Mouse (Mus musculus) urinary bladder, postnatal 4 days (tissue): ENCODE measurements around the gene Gbgt1.
"Not testable (repeated sequence)": the region's sequence is repeated elsewhere in the genome, so short reads cannot be mapped to it uniquely, and the experiment has no call there.

Experiments
- DNase-seq, 2 experiments: peaks; one replicate each; pipeline ENCODE4 v3.0.0; 2021 to 2022; ENCODE audit warnings: low spot score in 2 of 2

Gbgt1 gene

GRCm38 (mm10) chr2:28496671-28497070, at the start of gene Gbgt1:
Gene Gbgt1, plus strand, starts transcription at chr2:28496891.
- DNase-seq = peak in 1 of 2 experiments; percentile 58

- DNase-seq = no peak
Observed at GRCm38 (mm10) chr2:28447315-28447670, 49.4 kb upstream of the Gbgt1 start.

- no peak for DNase-seq
Observed at GRCm38 (mm10) chr2:28451663-28452062, 45.0 kb upstream of the Gbgt1 start.

- DNase-seq = no peak
Observed at GRCm38 (mm10) chr2:28453539-28453938, 43.2 kb upstream of the Gbgt1 start.

- DNase-seq = no peak
Observed at GRCm38 (mm10) chr2:28456616-28457015, 40.1 kb upstream of the Gbgt1 start.

- DNase-seq = no peak
Observed at GRCm38 (mm10) chr2:28463919-28464318, 32.8 kb upstream of the Gbgt1 start.

- DNase-seq = peak in 1 of 2 experiments; percentile 56
Observed at GRCm38 (mm10) chr2:28464919-28465318, 31.8 kb upstream of the Gbgt1 start.

GRCm38 (mm10) chr2:28465836-28466518, 30.7 kb upstream of the Gbgt1 start, which contains the start of gene 1700007K13Rik:
Gene 1700007K13Rik, minus strand, starts transcription at chr2:28466332.
- DNase-seq = peak; percentile 58 to 70

GRCm38 (mm10) chr2:28467860-28468485, 28.7 kb upstream of the Gbgt1 start, which contains the start of gene Mrps2:
Gene Mrps2, plus strand, starts transcription at chr2:28468066.
- DNase-seq = peak; percentile 81 to 85

- DNase-seq = peak in 1 of 2 experiments; percentile 58
Observed at GRCm38 (mm10) chr2:28468486-28469225, 28.0 kb upstream of the Gbgt1 start.

GRCm38 (mm10) chr2:28469461-28469860, 27.2 kb upstream of the Gbgt1 start:
- DNase-seq = peak in 1 of 2 experiments; percentile 44

- no peak for DNase-seq
Observed at GRCm38 (mm10) chr2:28470591-28470990, 26.1 kb upstream of the Gbgt1 start.

- DNase-seq = peak in 1 of 2 experiments; percentile 52
Observed at GRCm38 (mm10) chr2:28472011-28472410, 24.7 kb upstream of the Gbgt1 start.

- DNase-seq = not testable (repeated sequence)
Observed at GRCm38 (mm10) chr2:28477993-28478392, 18.7 kb upstream of the Gbgt1 start.

GRCm38 (mm10) chr2:28479208-28480204, 17.2 kb upstream of the Gbgt1 start:
- DNase-seq = peak in 1 of 2 experiments; percentile 57

- no peak for DNase-seq
Observed at GRCm38 (mm10) chr2:28483861-28484260, 12.8 kb upstream of the Gbgt1 start.

- DNase-seq = peak in 1 of 2 experiments; percentile 47
Observed at GRCm38 (mm10) chr2:28494521-28494920, 2.2 kb upstream of the Gbgt1 start.

- peak in 1 of 2 experiments; percentile 58 for DNase-seq
Observed at GRCm38 (mm10) chr2:28495207-28495756, 1.4 kb upstream of the Gbgt1 start.

GRCm38 (mm10) chr2:28495801-28496595, 693 bp upstream of the Gbgt1 start:
- DNase-seq = peak in 1 of 2 experiments; percentile 57

GRCm38 (mm10) chr2:28497561-28497960, 870 bp downstream of the Gbgt1 start:
- peak in 1 of 2 experiments; percentile 38 for DNase-seq
